Comparison of ENCODE assay signal across 18 mouse cellular contexts in genomic region chr7:122307241-122307640, GRCm38 (mm10).
"Had no signal": no experiment of that assay in that cellular context is flagged by ENCODE, and none has a peak within 500 bp of the region (broad histone marks: within the 10 kb centered on the region; RNA-seq: fewer than 3 reads in every experiment).

No protein-coding gene starts in this region.

- H3K4me3 ChIP-seq: midbrain, embryonic 10.5 days; midbrain, embryonic 12.5 days; myocyte; neural tube, embryonic 13.5 days; neural tube, embryonic 15.5 days had no signal

- DNase-seq: lung, adult 18-20 months; lung, embryonic 14.5 days; lung, postnatal 10 days; lung, postnatal 4 days; midbrain, embryonic 14.5 days; retina, postnatal 1 day; right cerebral cortex, adult 18-20 months; right cerebral cortex, postnatal 25 days; right cerebral cortex, postnatal 4 days; spleen, adult 18-20 months; thymus, adult 18-20 months; thymus, postnatal 14 days; thymus, postnatal 36 days had no signal

- H3K36me3 ChIP-seq: midbrain, embryonic 10.5 days; midbrain, embryonic 12.5 days; neural tube, embryonic 13.5 days; neural tube, embryonic 15.5 days had no signal

- H3K9me3 ChIP-seq: midbrain, embryonic 10.5 days; midbrain, embryonic 12.5 days; neural tube, embryonic 13.5 days; neural tube, embryonic 15.5 days had no signal

- H3K27ac ChIP-seq: midbrain, embryonic 10.5 days; midbrain, embryonic 12.5 days; neural tube, embryonic 13.5 days; neural tube, embryonic 15.5 days had no signal

- H3K9ac ChIP-seq: lung, embryonic 14.5 days; midbrain, embryonic 12.5 days; neural tube, embryonic 13.5 days; neural tube, embryonic 15.5 days had no signal
